Mouse (Mus musculus): ENCODE measurements around the gene Cacng3. TPM values are rescaled to one million over a fixed set of nuclear protein-coding genes. Genes with fewer than 3 reads are reported as not detected.

The Cacng3 gene
- total RNA-seq, 2 experiments from 2014 or later: 145 to 147 TPM

DNA sequence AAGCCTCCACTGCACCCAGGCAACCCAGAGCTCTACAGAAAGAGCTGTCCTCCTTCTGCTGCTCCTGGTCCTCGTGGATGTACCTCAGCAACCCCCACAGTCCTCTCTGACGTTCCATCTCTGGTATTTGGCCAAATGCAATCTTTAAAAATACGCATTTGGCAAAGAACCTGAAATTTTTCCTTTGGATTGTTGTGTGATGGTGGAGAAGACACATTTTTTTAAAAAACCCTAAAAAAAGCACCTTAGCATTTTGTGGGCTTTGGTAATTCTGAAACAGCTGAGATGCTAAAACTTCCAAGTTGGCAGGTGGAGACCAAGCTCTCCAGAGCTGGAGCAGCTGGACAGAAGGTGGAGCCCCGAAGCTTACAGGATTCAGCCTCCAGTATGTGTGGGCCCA is 32.2 kb downstream of the Cacng3 start:
- peak in 1 of 2 experiments; percentile 47 for DNase-seq (ENCODE audit: low spot score in 2 of 2)
- intact Hi-C loops (cut with DNase I): no loop called here

DNA sequence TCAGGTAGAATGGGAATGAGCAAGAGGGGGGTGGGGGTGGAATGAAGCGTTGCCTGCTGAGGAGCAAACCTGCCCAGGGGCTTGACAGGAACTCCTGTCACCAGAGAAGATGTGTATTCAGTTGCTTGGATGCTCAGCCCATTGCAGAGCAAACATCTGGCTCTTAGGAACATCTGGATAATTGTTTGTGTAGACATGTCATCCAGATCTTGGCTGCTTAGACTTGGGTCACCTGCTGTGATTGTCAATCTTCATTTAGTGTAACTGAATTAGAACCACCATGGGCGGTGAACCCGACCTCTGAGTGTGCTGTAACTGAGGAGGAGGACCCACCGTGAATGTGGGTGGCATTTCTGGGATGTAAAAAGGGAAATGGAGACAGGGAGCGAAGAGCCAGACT is 36.4 kb downstream of the Cacng3 start:
- intact Hi-C loops (cut with DNase I): no loop called here
- no peak for DNase-seq (ENCODE audit: low spot score in 2 of 2)

- DNase-seq (ENCODE audit: low spot score in 2 of 2): no peak
- intact Hi-C loops (cut with DNase I): no loop called here
These were observed 46.0 kb downstream of the Cacng3 start for GRCm38 (mm10) chr7:122716299-122716698.

DNA sequence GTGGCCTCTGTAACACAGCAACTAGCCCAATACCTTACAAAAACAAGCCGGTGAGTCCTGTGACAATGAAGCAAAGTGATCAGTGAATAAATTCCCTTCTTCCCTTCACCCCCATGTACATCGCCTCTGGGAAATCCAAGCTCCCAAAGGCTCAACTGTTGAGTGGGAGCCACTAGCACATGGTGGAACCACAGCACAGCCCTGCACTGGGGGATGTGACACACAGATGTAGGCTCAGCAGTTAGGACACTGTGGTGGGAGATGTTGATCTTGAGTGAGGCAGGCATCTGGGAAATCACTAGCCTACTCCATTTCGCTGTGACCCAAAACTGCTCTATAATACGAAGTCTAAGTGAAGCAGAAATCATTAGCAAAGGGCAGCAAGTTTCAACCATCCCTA is 48.2 kb downstream of the Cacng3 start:
- DNase-seq (ENCODE audit: low spot score in 2 of 2): peak in 1 of 2 experiments; percentile 50
- intact Hi-C loops (cut with DNase I): no loop called here

DNA sequence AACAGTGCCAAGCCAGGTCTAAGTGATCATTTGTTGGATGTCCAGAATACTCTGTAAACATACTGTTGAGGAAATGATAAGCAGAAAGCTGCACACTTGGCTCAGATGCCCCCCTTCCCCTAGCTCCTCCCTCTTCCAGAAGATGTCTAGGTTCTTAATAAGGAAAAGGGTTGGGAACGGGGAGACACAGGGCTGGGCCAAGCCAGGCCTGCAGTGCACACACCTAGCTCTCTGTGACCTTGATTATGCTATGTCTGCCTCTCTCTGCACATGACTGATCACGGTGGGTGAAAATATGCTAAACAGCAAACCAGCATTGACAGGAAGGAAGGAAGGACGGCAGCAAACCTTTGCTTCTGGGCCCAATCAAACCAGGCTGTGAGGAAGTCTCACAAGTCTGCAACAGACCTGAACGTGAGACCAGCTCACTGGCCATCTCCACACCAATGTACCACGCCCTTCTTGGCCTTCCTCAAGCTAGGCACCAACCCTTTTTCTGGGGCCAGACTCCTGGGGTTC is 53.1 kb downstream of the Cacng3 start:
- DNase-seq (ENCODE audit: low spot score in 2 of 2): no peak
- intact Hi-C loops (cut with DNase I): no loop called here

DNA sequence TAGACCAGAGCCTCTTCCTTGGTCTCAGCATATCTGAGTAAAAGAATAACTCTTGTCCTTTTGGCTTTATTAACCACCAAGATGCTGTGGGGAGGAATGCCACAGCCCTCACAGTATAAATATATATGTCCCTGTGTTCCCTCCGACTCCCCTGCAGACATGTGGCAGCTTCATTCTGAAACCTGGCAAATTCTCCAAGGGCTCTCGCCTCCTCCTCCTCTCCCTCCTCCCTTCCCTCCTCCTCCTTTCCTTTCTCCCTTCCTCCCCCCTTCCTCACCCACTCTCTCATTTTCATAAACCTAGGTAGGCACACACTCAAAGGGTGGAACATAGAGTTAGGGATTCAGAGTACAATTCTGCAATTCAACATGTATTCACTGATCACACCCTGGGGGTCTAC is 56.1 kb downstream of the Cacng3 start:
- peak in 1 of 2 experiments; percentile 52 for DNase-seq (ENCODE audit: low spot score in 2 of 2)
- intact Hi-C loops (cut with DNase I): no loop called here

DNA sequence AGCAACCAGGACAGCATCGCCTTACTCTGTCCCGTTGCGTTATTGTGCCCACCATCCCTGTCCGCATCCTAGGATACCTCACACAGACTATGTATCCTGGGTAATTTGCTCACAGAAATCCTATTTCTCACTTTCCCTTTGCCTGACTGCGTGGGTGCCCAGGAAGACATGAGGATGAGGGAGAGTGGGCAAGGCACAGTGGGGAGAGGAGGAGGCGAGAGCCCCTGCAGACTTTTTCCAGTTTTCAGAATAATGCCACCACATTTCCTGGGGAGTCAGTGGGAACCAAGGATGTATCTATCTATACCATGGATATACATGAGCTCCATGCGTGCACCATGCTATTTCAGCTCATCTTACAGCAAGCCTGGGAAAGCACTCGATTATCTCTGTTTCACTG is 57.9 kb downstream of the Cacng3 start:
- intact Hi-C loops (cut with DNase I): loop anchor here (1.0 kb wide), 1 partner anchor 57 kb away; no protein-coding TSS in a partner anchor
- peak; percentile 39 to 62 for DNase-seq (ENCODE audit: low spot score in 2 of 2)

DNA sequence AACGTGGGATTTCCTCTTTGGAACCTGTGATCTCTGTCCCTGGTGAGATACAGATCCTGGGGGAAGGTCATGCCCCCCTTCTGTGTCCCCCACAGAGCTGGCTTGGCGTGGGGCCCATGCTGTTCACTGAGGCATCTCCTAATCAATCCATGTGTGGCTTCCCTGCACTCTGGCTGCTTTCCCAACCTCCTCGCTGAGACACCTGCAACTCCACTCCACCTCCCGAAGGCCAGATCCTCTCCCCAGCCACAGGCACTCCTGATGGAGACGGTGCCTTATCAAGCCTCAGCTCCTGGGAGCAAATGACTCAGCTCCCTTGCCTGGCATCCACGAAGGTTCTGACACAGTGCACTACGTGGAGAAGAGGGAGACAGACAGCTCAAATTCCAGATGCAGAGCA is 58.6 kb downstream of the Cacng3 start:
- intact Hi-C loops (cut with DNase I): loop anchor here (1.0 kb wide), 1 partner anchor 58 kb away; no protein-coding TSS in a partner anchor
- no peak for DNase-seq (ENCODE audit: low spot score in 2 of 2)

DNA sequence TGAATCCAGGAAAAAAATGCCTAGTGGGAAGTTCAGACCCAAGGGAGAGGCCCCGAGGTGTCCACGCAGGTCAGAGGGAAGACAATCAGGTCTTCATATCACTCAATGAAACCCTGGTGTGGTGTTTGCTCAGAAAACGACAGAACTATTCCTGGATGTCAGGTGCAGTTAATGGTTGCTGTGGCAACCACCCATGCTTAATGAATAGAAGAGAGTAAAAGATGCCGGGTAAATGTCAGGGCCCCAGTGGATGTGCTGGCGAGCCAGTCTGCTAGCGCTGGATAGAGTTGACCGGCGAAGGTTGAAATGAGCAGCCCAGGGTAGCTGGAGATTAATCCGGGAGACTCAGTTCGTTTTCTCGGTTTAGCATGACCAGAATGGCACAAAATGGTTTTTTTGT is 65.0 kb downstream of the Cacng3 start:
- DNase-seq (ENCODE audit: low spot score in 2 of 2): no peak
- intact Hi-C loops (cut with DNase I): no loop called here

DNA sequence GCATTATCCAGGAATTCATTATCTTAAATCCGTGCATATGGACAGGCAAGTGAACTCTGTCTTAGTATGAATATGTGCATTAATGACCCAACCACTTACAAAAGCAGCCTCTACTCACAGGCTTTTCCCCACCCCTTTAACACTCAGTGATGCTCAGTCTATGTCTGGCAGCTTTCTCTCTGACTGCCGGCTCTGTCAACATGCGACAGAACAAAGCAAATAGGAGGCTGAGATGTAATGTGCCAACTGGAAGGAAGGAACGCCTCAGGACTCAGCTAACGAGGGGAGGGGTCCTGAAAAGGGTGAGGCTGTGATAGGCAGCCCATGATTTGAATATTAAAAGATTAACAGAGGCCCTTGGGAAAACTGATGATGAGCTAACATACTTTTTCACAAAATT is 68.2 kb downstream of the Cacng3 start:
- DNase-seq (ENCODE audit: low spot score in 2 of 2): no peak
- intact Hi-C loops (cut with DNase I): no loop called here

- intact Hi-C loops (cut with DNase I): no loop called here
- DNase-seq (ENCODE audit: low spot score in 2 of 2): no peak
These were observed 70.4 kb downstream of the Cacng3 start for GRCm38 (mm10) chr7:122740663-122741062.

GRCm38 (mm10) chr7:122755920-122756603 is 85.8 kb downstream of the Cacng3 start:
- intact Hi-C loops (cut with DNase I): no loop called here
- DNase-seq (ENCODE audit: low spot score in 2 of 2): peak; percentile 23 to 27

GRCm38 (mm10) chr7:122758645-122759044 is 88.4 kb downstream of the Cacng3 start:
- intact Hi-C loops (cut with DNase I): no loop called here

GRCm38 (mm10) chr7:122764506-122764905 is 94.2 kb downstream of the Cacng3 start:
- DNase-seq (ENCODE audit: low spot score in 2 of 2): no peak
- intact Hi-C loops (cut with DNase I): no loop called here

More at GRCm38 (mm10) chr7:122758645-122759044, 88.4 kb downstream of the Cacng3 start:
- DNase-seq (ENCODE audit: low spot score in 2 of 2): no peak

GRCm38 (mm10) chr7:122768292-122769020 is 98.2 kb downstream of the Cacng3 start:
- DNase-seq (ENCODE audit: low spot score in 2 of 2): peak; percentile 18 to 41
- intact Hi-C loops (cut with DNase I): no loop called here

- intact Hi-C loops (cut with DNase I): loop anchor here (5.0 kb wide), 1 partner anchor 107 kb away; the partner anchor contains the start of gene Cacng3
- peak; percentile 71 to 77 for DNase-seq (ENCODE audit: low spot score in 2 of 2)
These were observed 109.3 kb downstream of the Cacng3 start for GRCm38 (mm10) chr7:122779601-122780000.

DNA sequence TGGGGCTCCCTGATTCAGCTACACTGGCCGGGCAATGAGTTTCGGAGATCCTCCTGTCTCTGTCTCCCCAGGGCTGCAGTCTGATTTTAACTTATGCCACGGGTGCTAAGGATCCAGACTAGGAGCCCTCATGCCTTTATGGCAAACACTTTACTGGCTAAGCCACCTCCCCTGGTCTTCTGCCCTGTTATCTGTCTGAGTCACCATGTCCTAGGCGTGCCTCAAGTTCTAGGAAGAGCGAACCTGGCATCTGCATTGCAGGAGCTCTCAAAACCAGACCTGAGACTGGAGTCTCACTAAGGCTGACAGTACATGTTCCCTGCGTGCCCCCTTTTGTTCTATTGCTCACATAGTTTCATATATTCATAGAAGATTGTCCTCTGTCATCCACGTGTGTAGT is 119.6 kb downstream of the Cacng3 start:
- no peak for DNase-seq (ENCODE audit: low spot score in 2 of 2)
- intact Hi-C loops (cut with DNase I): loop anchor here (10.0 kb wide), 1 partner anchor 115 kb away; no protein-coding TSS in a partner anchor

GRCm38 (mm10) chr7:122793655-122794346 is 123.5 kb downstream of the Cacng3 start:
- no peak for DNase-seq (ENCODE audit: low spot score in 2 of 2)
- intact Hi-C loops (cut with DNase I): loop anchor here (10.0 kb wide), 1 partner anchor 111 kb away; no protein-coding TSS in a partner anchor

- DNase-seq (ENCODE audit: low spot score in 2 of 2): peak; percentile 45 to 52
- intact Hi-C loops (cut with DNase I): loop anchor here (10.0 kb wide), 1 partner anchor 110 kb away; no protein-coding TSS in a partner anchor
These were observed 124.8 kb downstream of the Cacng3 start for GRCm38 (mm10) chr7:122795140-122795539.

DNA sequence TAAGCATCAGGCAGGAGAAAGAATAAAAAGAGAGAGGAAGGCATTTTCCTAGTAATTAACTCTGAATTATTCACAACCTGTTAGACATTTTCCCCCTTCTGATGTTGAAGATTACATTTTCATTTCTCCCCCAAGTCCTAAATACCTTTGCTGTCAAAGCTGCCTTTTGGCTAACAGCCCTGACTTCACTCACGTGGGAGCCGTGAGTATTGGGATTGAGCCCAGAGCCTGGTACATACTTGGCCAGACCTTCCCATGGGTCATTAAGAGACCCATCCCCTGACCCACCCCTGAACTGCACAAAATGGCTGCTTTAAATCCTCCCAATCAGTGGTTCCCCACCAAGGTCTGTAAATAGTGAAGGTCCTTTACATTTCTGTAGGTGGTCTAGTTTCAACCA is 130.5 kb downstream of the Cacng3 start:
- no peak for DNase-seq (ENCODE audit: low spot score in 2 of 2)
- intact Hi-C loops (cut with DNase I): no loop called here
